Mouse (Mus musculus) kidney, postnatal 4 days (tissue): Measurements from ENCODE around the gene Nf2.

Experiments
- DNase-seq, 2 experiments: peaks; one replicate each; pipeline ENCODE4 v3.0.0; 2021; ENCODE audit warnings: mixed read lengths in 2 of 2

Nf2 gene

GRCm38 (mm10) chr11:4740785-4741184 lies 108.6 kb downstream of the Nf2 start:
- DNase-seq, result no peak

- DNase-seq, result no peak
These were observed 110.6 kb downstream of the Nf2 start for GRCm38 (mm10) chr11:4738719-4739118.

GRCm38 (mm10) chr11:4737682-4738081 lies 111.7 kb downstream of the Nf2 start:
- no peak for DNase-seq

- DNase-seq, result no peak
These were observed 113.0 kb downstream of the Nf2 start for GRCm38 (mm10) chr11:4736355-4736754.

GRCm38 (mm10) chr11:4734179-4734578 lies 115.2 kb downstream of the Nf2 start:
- peak; percentile 55 to 60 for DNase-seq

GRCm38 (mm10) chr11:4731781-4732180 lies 117.6 kb downstream of the Nf2 start:
- no peak for DNase-seq

- DNase-seq, result no peak
These were observed 118.4 kb downstream of the Nf2 start for GRCm38 (mm10) chr11:4730913-4731312.

- no peak for DNase-seq
These were observed 119.2 kb downstream of the Nf2 start for GRCm38 (mm10) chr11:4730096-4730495.

GRCm38 (mm10) chr11:4729603-4730002 lies 119.7 kb downstream of the Nf2 start:
- DNase-seq, result peak; percentile 63

GRCm38 (mm10) chr11:4721728-4722127 lies 127.6 kb downstream of the Nf2 start:
- no peak for DNase-seq

- no peak for DNase-seq
These were observed 128.3 kb downstream of the Nf2 start for GRCm38 (mm10) chr11:4720900-4721580.

- no peak for DNase-seq
These were observed 128.9 kb downstream of the Nf2 start for GRCm38 (mm10) chr11:4720393-4720792.

GRCm38 (mm10) chr11:4719961-4720360 lies 129.4 kb downstream of the Nf2 start:
- DNase-seq, result no peak

- no peak for DNase-seq
These were observed 130.8 kb downstream of the Nf2 start for GRCm38 (mm10) chr11:4718548-4718947.

GRCm38 (mm10) chr11:4716530-4717236 lies 132.7 kb downstream of the Nf2 start:
- no peak for DNase-seq
